Mouse (Mus musculus): ENCODE results near the gene Pstpip1.

The Pstpip1 gene

DNA sequence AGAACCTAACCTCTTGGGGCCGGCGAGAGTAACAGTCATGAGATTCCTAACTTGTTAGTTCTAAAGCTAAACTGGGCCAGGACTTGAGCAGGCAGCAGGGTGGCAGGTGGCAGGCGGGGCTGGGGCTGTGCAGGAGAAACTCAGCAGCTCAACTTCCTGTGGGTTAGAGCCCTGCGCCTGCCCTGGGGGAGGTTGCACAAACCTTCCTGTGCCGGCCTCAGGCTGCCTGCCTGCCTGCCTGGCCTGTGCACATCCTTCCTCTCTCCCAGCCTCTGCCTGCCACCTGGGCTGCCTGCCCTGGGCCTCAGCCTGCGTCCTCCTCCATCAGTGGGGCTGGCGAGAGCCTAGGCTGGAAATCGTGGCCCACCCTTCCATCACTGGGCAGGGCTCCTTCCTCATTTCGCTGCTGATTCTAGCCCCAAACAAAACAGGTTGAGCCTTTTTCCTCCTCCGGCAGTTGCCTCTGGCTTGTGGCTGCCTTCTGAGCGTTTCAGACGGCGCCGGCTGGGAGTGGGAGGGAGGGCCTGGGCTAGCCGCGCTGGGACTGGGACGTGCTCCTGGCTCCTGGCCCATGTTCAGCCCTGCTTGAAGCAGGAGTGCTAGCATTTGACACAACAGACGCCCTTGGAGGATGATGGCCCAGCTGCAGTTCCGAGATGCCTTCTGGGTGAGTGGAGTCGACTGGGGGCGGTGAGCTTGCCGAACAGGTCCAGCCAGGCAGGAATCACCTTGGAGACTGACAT lies at the start of gene Pstpip1:
TSS of gene Pstpip1 (plus strand) at position 185 of the 743 bp plus-strand sequence.
- DNase-seq (ENCODE audit: extremely low read depth, low read depth, low spot score): peak; percentile 51

DNA sequence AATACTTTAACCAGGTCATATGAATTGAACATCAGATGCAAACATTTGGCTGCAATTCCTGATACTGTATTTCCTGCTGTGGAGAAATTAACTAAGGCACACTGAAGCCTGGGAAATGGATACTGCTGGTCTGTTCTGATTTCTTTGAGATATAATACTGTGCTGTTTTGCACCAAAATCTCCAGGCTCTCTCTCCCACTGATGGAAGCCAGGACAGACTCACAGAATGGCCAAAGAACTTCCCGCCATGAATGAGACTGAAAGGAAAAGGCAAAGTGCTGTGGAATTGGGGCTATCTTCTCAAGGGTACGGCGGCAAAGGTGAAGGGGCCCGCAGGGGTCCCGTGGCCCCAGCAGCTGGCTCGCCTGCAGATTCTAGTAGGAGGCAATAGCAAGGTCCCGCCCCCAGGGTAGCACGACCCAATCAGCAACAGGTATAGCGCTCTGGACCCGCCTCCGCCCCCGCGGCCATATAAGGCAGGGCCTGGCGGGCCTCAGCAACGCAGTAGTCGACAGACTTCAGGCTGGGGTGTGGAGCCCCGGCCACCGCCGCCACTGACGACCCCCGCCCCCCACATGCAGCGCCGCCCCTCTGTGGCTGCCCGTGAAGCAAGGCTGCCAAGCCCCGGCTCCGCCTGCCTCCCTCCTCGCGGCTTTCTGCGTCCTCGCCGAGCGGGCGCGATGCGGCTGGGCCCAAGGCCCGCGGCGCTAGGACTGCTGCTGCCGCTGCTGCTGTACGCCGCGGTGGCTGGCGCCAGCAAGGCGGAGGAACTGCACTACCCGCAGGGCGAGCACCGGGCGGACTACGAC lies 48.2 kb upstream of the Pstpip1 start, which contains the start of gene Rcn2:
TSS of gene Rcn2 (plus strand) at position 474 of the 809 bp plus-strand sequence.
- DNase-seq (ENCODE audit: extremely low read depth, low read depth, low spot score): peak; percentile 25

DNA sequence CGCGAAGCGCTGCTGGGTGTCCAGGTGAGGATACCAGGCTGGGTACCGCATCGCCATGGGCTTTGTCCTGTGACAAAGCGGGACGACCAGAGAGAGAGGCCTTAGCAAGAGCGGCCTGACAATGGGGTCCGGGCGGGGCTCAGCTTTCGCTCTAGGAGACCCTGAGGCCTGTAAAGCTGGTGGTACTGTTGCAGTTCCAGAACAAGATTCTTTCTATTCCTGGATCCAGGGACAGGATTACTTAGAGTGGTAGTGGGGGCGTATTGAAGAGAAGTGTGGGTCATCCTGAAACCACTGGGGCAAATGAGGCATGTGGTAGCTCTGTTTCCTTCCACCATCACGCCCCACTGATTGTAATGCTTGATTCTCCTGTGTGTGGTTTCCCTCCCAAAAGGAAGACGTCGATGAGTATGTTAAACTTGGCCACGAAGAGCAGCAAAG lies 47.6 kb upstream of the Pstpip1 start:
- no peak for DNase-seq (ENCODE audit: extremely low read depth, low read depth, low spot score)

DNA sequence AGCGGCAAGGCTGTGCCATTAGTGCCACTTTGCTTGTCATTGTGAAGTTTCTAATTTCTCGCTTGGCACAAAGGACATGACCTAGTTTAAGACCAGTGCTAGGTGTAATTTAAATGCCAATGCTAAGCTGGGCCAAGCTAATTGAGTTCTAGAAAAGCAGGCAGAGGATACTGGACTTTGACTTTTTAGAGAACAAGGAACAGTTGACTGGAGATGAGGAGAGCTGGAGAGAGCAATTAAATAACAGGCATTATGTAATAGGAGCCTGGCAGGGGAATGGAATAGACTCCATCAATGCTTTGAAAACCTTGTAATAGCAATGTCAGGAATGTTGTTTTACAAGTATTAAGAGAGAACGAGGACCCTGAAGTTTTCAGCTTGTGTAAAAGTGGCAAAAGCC lies 36.0 kb upstream of the Pstpip1 start:
- DNase-seq (ENCODE audit: extremely low read depth, low read depth, low spot score): no peak

DNA sequence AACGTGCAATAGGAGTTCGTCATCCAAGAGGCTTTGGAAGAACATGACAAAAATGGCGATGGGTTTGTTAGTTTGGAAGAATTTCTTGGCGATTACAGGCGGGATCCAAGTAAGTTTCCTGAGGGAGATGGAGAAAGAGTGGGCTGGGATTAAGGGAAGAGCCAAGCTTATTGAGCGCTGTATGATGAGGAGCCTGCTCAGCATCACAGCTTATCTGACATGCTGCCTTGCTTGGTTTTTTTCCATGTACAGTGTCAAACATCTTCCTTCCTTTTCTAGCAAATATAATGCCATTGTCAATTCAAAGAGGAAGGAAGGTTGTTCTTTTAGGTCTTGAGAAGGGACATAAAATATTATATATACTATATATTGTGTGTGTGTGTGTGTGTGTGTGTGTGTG lies 33.6 kb upstream of the Pstpip1 start:
- DNase-seq (ENCODE audit: extremely low read depth, low read depth, low spot score): no peak

DNA sequence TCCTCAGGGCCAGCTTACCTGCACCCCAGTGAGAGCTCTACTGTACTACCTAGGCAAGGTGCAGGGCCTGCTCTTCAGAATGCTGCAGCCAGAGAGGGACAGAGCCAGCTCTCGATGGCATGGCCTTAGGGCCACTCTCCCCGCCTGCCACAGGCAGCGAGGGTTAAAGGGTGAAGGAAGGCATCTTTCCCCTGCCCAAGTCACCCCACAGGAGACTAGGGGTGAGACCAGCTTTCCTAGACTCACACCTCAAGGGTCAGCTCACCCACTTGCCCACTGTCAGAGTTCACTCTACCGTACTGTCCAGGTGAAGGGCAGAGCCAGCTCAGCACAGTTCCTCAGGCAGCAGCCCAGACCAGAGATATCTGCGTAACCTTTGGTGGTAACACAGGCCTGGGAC lies 27.4 kb upstream of the Pstpip1 start:
- no peak for DNase-seq (ENCODE audit: extremely low read depth, low read depth, low spot score)

DNA sequence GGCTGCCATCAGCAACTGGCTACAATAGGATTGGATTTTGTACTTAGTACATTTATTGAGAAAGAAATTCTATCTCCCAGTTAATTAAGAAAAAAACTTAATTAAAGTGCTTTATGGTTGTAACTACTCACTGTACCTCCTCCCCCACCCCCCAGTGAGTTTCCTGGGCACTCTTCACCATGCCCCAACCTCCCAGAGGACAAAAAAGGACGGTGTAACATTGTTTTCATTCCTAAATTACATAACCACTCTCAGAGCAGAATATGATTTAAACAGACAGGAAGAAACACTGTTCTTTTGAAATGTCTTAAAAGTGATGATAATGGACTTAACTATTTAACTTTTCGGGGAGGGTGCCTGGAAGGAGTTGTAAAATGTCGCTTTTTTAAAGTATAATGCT lies 24.8 kb upstream of the Pstpip1 start:
- DNase-seq (ENCODE audit: extremely low read depth, low read depth, low spot score): no peak

DNA sequence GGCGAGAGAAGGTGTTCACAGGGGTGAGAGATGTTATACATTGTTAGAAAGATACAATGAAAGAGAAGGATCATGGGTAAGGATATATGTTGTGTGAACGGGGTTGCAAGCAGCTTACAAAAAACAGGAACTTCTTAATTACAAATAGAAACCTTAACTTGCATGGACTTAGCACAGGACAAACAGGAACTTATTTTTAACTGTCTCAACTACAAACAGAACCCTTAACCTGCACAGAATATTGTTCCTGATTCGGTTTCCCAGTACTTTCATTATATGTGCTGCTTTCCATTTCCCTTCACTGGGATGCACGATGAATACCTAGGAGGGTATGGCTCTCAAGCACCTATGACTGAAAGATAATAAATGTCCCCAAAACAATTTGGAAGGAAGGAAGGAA lies 21.8 kb upstream of the Pstpip1 start:
- no peak for DNase-seq (ENCODE audit: extremely low read depth, low read depth, low spot score)

DNA sequence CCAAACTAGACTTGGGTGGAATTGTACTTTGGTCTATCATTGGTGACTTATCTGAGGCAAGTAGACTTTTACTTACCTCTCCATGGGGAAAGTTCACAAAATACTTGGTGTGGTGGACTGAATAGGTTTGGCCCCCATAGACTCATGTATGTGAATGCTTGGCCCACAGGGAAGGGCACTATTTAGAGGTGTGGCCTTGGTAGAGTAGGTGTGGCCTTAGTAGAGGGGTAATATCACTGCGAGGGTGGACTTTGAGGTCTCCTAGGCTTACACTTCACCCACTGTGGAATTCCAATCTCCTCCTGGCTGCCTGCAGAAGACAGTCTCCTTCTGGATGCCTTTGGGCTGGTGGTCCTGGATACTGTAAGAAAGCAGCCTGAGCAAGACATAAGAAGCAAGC lies 21.1 kb upstream of the Pstpip1 start:
- no peak for DNase-seq (ENCODE audit: extremely low read depth, low read depth, low spot score)

DNA sequence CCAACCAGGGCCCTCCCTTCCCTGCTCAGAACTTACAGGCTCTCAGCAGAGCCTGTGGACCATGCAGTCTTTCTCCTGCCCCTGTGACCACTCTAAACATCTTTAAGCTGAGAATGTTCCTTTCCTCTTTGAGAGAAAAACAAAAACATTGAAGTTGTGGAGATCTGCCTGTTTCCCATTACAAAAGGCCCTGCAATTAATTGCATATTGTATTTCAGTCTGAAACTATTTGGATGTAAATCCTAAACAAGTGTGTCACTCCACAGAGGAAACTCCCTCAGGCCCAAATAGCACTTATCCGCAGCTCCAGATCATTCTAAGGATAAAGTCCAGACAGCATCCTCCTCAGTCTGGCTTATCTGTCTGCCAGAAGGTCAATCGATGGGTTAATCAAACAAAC lies 16.9 kb upstream of the Pstpip1 start:
- DNase-seq (ENCODE audit: extremely low read depth, low read depth, low spot score): no peak

DNA sequence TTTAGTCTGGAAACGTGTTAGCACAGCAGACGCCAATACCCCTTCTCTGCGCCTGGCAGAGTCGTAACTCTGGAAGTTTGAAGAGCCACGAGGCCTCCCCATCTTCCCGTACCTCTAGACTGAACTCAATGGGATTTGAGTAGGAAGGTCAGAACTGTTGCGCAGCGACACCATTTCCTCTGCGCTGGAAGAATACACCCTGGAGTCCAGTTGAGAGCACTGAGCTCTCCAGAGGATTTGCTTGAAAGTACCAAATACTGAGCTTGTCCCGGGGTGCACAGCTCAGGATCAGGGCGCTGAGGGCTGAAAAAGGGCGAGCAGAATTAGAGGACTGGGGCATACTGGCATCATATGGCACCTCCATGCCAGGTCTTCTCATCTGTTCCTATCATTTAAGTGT lies 14.9 kb upstream of the Pstpip1 start:
- no peak for DNase-seq (ENCODE audit: extremely low read depth, low read depth, low spot score)

DNA sequence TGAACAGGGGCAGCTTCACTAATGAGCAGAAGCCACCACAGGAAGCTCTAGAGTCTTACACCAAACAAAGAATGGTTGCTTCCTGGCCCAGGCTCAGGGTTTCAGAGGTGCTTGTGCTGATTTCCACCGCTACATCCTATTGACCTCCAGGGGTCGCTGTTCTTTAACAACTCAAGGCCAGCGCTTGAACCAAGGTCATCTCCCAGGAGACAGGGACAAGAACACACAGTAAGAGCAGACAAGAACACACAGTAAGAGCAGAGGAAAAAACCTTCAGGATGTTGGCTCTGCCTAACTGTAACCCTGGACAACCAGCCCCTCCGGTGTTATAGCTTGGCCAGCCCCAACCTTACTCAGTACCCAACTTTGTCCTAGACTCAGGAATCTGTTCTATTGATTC lies 14.5 kb upstream of the Pstpip1 start:
- DNase-seq (ENCODE audit: extremely low read depth, low read depth, low spot score): peak; percentile 55

DNA sequence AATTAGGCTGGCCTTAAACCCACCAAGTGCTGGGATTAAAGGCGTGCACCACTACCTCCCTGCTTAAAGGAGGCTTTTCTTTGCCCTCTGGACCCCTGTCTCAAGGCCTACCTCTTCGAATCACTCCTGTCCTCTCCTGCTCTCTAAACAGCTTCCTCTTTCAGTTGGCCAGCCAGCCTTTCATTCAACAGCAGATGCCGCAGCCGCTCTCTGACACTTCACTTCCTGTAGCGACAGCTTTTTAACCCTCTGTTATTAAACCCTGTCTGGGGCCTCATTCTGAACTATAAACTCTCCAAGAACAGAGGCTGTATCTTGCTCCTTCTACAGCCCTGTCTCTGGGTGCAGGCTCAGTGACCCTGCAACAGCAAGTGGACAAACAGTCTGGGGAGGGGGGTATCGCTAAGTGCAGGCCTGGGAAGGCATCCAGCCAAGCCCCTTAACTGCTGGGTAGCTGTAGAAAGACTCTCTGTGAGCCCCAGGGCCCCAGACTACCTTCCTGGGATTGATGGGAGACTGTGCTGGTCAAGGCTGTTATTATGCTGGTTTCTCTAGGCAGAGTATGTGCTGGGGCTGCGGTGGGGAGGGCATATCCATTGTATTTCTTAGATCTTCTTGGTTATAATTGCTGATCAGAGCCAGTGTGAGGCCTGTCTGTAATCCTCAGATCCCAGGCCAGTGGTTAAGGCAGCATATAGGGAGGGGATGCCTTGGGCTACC lies 13.7 kb upstream of the Pstpip1 start:
- DNase-seq (ENCODE audit: extremely low read depth, low read depth, low spot score): no peak

DNA sequence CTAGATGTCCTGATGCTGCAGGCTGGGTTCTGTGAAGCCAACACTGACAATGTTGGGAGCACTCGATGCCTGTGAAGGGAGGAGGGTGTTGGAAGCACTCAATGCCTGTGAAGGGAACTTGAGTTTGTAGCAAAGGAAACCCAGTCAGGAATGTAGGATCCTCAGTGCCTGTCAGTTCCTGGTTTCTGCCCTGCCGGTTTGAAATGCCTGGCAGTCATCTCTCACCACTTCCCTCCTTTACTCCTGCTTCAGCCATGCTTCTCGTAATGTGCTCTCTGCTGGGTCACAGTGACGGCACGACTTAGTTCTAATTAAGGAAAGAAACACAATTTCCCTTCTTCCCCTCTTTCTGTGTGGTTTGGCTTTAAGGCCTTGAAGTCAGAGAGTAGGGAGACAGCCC lies 10.2 kb upstream of the Pstpip1 start:
- DNase-seq (ENCODE audit: extremely low read depth, low read depth, low spot score): no peak

DNA sequence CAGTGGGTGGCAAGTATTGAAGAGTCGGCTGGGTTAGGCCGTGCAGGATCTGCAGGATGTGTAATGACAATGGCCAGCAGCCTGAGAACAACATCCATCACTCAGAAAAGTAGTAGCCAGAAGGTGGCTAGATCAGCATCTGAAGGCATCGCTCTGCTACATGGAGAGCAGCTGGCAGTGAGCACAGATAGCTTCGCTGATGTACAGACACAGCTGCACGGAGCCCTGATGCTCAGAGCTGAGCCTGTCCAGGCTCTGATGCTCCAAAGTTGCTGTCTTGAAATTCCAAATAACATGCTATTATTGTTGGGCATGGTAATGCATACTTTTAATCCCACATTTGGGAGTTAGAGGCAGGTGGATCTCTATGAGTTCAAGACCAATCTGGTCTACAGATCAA lies 3.2 kb upstream of the Pstpip1 start:
- DNase-seq (ENCODE audit: extremely low read depth, low read depth, low spot score): no peak

DNA sequence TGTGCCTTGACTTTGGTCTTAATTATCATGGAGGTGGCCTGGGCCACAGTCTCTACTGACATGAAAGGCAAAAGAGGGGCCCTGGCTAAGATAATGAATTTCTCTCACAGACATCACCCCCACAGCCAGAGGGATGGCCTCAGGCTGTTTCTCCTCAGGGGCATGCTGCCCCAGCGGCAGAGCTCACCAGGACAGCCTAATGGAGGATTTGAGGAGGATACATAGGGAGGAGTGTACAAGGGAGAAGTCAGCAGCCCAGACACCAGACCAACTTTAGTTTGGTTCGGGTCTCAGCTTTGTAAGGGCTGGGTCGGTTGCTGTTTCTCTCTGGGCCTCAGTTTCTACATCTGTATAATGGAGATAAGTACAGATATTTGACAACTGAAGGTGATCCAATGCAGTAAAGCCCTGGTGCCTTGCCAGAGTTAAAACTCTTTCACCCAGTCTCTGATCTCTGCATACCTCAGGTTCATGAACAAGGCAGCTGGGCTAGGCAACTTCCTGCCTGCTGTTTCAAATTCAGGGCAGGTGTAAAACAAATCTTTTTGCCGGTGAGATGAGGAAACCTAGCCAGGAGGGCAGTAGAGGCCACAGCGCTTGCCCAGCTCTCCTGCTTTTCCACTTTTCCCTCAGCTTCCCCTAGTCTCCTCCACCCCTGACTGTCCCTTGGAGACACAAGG lies 924 bp downstream of the Pstpip1 start:
- no peak for DNase-seq (ENCODE audit: extremely low read depth, low read depth, low spot score)

DNA sequence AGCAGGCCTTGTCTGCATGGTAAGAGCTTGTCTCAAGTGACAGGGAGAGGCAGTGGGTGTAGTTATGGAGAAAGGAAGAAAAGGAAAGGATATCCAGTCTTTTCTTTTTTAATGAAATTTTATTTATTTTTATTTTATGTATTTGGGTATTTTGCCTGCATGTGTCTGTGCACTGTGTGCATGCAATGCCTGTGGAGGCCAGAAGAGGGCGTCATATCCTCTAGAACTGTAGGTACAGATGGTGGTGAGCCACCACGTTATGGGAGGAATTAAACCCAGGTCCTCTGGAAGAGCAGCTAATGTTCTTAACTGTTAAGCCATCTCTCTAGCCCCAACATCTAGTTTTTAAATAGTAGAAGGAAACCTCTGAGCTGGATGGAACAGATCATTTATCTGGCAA lies 2.3 kb downstream of the Pstpip1 start:
- DNase-seq (ENCODE audit: extremely low read depth, low read depth, low spot score): no peak

DNA sequence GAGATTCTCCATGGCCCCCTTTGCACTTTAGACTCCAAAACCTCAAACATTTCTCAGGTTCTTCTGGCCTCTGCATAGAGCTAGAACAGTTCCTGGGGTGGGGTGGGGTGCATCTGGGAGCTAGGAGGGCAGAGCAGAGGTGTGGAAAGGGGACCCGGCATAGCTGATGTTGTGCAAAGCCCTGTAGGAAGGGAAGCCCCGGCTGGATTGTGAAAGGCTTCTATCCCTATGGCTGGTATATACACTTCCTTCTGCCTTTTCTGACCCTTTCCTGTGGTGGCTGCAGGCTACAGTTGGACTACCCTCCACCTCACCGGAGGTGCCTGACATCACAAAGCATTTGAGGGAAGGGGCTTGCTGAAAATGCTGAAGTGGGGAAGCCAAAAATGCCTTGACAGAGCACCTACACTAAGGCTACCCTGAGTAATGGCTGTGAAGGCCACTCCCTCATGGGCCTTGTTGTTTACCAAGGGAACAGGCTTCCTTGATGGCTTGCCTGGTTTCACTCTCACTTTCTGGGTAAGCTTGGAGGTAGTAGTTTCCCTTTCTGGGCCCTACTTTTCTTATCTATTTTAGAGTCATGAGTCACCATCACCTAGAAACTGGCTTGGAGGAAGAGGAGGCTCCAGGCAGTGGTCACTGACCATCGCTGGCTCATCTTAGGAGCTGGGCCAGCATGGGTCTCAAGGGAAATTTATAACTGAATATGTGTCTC lies 8.0 kb downstream of the Pstpip1 start:
- no peak for DNase-seq (ENCODE audit: extremely low read depth, low read depth, low spot score)

DNA sequence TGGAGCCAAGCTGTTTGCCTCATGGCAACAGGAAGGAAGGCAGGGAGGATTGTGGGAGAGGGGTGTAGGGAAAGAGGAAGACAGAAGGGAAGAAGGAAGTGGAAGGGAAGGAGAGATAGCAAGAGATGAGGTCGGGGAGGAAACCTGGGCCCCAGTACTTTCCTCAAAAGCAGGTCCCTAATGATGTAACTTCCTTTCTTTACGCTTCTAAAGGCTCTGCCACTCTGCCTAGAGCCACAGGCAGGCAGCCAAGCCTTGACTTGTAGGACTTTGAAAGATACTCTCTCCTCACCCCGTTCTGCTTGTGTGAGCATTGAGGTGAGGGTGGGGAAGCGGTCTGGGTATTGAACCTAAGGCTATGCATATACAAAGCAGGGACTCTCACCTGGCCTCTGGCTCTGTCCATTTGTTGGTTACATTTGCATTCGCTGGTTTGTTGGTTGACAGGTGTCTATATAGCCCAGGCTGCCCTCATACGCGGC lies 10.3 kb downstream of the Pstpip1 start:
- DNase-seq (ENCODE audit: extremely low read depth, low read depth, low spot score): no peak

DNA sequence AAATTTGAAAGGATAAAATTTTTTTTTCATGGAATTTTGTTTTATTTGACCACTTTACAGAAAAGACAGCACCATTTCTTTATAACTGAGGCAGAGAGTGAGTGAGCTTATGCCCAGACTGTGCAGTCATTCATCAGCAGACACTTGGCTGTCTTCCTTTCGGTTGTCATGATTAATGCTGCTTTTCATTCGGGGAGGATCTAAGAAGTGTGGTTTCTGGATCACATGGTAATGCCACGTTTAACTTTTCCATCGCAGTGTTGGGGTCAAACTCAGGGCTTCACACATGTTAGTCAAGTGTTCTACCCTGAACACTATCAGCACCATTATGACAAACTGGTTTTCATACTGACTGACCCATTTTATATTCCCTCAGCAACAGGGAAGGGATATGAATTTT lies 11.3 kb downstream of the Pstpip1 start:
- DNase-seq (ENCODE audit: extremely low read depth, low read depth, low spot score): no peak

Data from fat pad, adult 2 months (tissue).